Mouse (Mus musculus): ENCODE measurements at regions not wholly inside any gene's neighbourhood (a gene's known extent, or its start where the extent isn't known, plus 50 kb on each side); places are given as distances from the start of the nearest gene placed in this dataset.

DNA sequence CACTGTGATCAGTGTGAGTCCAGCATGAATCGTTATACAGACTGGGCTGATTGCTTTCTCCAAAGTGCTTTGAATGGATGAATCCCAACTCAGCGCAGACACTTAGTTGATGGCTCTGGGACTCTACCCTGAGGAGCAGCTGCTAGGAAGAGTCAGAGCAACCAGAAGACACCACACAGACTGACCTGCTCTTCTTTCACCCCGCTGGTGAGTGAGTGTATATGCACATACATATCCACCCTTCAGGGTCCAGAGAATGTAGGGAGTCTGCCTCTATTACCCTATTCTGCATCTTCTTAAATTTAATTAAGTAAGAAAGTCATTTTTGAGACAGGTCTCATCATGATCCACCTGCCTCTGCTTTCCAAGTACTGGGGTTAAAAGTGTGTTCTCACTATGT, 506.5 kb upstream of the Vstm2b start:
- TF ChIP-seq CTCF (IDR thresholded peaks at IDR 0.05; ENCODE audit: extremely low read depth, insufficient read length, insufficient replicate concordance, low read depth, low read length) (no peak), POLR2A (IDR thresholded peaks at IDR 0.05; ENCODE audit: low read depth, low read length) (no peak)

All from small intestine, adult 2 months (tissue).